Mouse (Mus musculus) G1E (cell line): Measurements from ENCODE around the gene Gal3st3. TPM values are rescaled to one million over a fixed set of nuclear protein-coding genes. Genes with fewer than 3 reads are reported as not detected.

Experiments
- ATAC-seq: 2 replicates; pipeline ENCODE4 v1.8.0; 2016; ENCODE audit warnings: mild to moderate bottlenecking; ENCODE audit not compliant: insufficient number of reproducible peaks, poor library complexity, low FRiP score, severe bottlenecking; ENCODE audit errors: extremely low read depth
- DNase-seq: peaks from one replicate; pipeline ENCODE4 v3.0.0; 2012; ENCODE audit warnings: low spot score
- H3K27me3 ChIP-seq: 2 replicates; pipeline ENCODE4 v1.6.1; 2012; ENCODE audit warnings: mild to moderate bottlenecking, low read length, inconsistent platforms; ENCODE audit not compliant: insufficient read depth
- H3K36me3 ChIP-seq: replicated peaks from 2 replicates; pipeline ENCODE3; 2012; ENCODE audit warnings: mild to moderate bottlenecking, inconsistent platforms
- H3K4me1 ChIP-seq: 2 replicates; pipeline ENCODE4 v1.6.1; 2012; ENCODE audit warnings: low read depth, low read length, inconsistent platforms, mixed read lengths; ENCODE audit not compliant: insufficient read depth
- H3K4me3 ChIP-seq: 2 replicates; pipeline ENCODE4 v1.5.1; 2012; ENCODE audit warnings: low read depth, mild to moderate bottlenecking, inconsistent platforms, low read length, moderate library complexity, mixed read lengths
- H3K9me3 ChIP-seq: replicated peaks from 2 replicates; pipeline ENCODE4 v1.6.1; 2012; ENCODE audit warnings: inconsistent platforms
- CTCF ChIP-seq: IDR thresholded peaks from 2 replicates; pipeline ENCODE4 v1.5.1; 2012; ENCODE audit warnings: low read depth, low read length, inconsistent platforms, mixed read lengths
- GATA1 ChIP-seq: IDR thresholded peaks from 2 replicates; pipeline ENCODE4 v1.6.1; 2012; ENCODE audit warnings: borderline replicate concordance, low read length, inconsistent platforms, mixed read lengths
- GATA2 ChIP-seq: IDR thresholded peaks from 2 replicates; pipeline ENCODE4 v1.6.1; 2012; ENCODE audit warnings: low read depth, low read length, inconsistent platforms, borderline replicate concordance
- POLR2AphosphoS5 ChIP-seq: IDR thresholded peaks from 2 replicates; pipeline ENCODE4 v1.6.1; 2012; ENCODE audit warnings: low read depth, low read length, inconsistent platforms; ENCODE audit not compliant: insufficient replicate concordance
- TAL1 ChIP-seq: conservative IDR thresholded peaks from 2 replicates; pipeline ENCODE4 v1.6.1; 2012; ENCODE audit warnings: low read depth, low read length, inconsistent platforms, mixed read lengths
- polyA plus RNA-seq: library from polyadenylated mRNA; stranded (reverse); fragments of >175 nt; gene quantifications from 2 replicates; pipeline ENCODE4 v1.2.3, GENCODE M21; 2012
- total RNA-seq, 2 experiments: library from RNA; stranded (forward) in 1 of 2; stranded (reverse) in 1 of 2; fragments of 200-1000 nt in 1 of 2; fragments of >200 nt in 1 of 2; fragmentation: Nextera tagmentation in 1 of 2; gene quantifications; 2 replicates each; pipeline ENCODE4 v1.2.3; 2014 to 2017

The Gal3st3 gene
- total and polyA plus RNA-seq, 3 experiments, result 0.16 TPM; not detected in 2

- ATAC-seq, result no peak
- H3K4me3 ChIP-seq, result peak overlapping the region; percentile 94; the same call in 1 of the 2 replicates
Observed at GRCm38 (mm10) chr19:5271430-5271829, 26.7 kb upstream of the Gal3st3 start.

GRCm38 (mm10) chr19:5272326-5272795 lies 25.8 kb upstream of the Gal3st3 start:
- DNase-seq, result peak; percentile 43
- peaks cover 65% of the 10 kb centered on the region for H3K4me1 ChIP-seq
- peak overlapping the region; percentile 94 for H3K4me3 ChIP-seq
- no peaks in the 10 kb centered on the region for H3K27me3 ChIP-seq
- H3K36me3 ChIP-seq, result peaks cover 44% of the 10 kb centered on the region
- ATAC-seq, result no peak
- TF ChIP-seq GATA1 (no peak), GATA2 (no peak), TAL1 (no peak), CTCF (no peak), POLR2AphosphoS5 (no peak)
- no peaks in the 10 kb centered on the region for H3K9me3 ChIP-seq

More at GRCm38 (mm10) chr19:5271430-5271829, 26.7 kb upstream of the Gal3st3 start:
- H3K9me3 ChIP-seq, result no peaks in the 10 kb centered on the region
- no peaks in the 10 kb centered on the region for H3K27me3 ChIP-seq
- peaks cover 36% of the 10 kb centered on the region for H3K36me3 ChIP-seq
- TF ChIP-seq TAL1, result no peak
- no peak for TF ChIP-seq GATA1
- no peak for TF ChIP-seq GATA2
- TF ChIP-seq POLR2AphosphoS5, result no peak
- TF ChIP-seq CTCF, result no peak
- no peak for DNase-seq
- peaks cover 74% of the 10 kb centered on the region for H3K4me1 ChIP-seq

GRCm38 (mm10) chr19:5272801-5273733 lies 25.1 kb upstream of the Gal3st3 start, which contains the start of gene Pacs1:
Pacs1 (minus strand) TSS chr19:5273119.
- H3K36me3 ChIP-seq, result peaks cover 51% of the 10 kb centered on the region
- TF ChIP-seq GATA2, result no peak
- TF ChIP-seq CTCF, result no peak
- no peak for TF ChIP-seq POLR2AphosphoS5
- no peak for TF ChIP-seq TAL1
- TF ChIP-seq GATA1, result no peak
- ATAC-seq, result peak; percentile 46
- peak; percentile 92 for DNase-seq
- H3K4me1 ChIP-seq, result peaks cover 58% of the 10 kb centered on the region
- H3K9me3 ChIP-seq, result no peaks in the 10 kb centered on the region
- H3K4me3 ChIP-seq, result peak within 1 kb of the TSS; percentile 94
- no peaks in the 10 kb centered on the region for H3K27me3 ChIP-seq

- TF ChIP-seq POLR2AphosphoS5, result no peak
- no peak for TF ChIP-seq GATA2
- no peak for TF ChIP-seq CTCF
- TF ChIP-seq TAL1, result no peak
- TF ChIP-seq GATA1, result no peak
- peaks cover 57% of the 10 kb centered on the region for H3K4me1 ChIP-seq
- no peaks in the 10 kb centered on the region for H3K27me3 ChIP-seq
- no peaks in the 10 kb centered on the region for H3K9me3 ChIP-seq
- H3K36me3 ChIP-seq, result peaks cover 59% of the 10 kb centered on the region
- no peak for ATAC-seq
- no peak for DNase-seq
- H3K4me3 ChIP-seq, result no peak overlapping the region; the same call in 1 of the 2 replicates
Observed at GRCm38 (mm10) chr19:5273916-5274315, 24.2 kb upstream of the Gal3st3 start.

- peaks cover 54% of the 10 kb centered on the region for H3K4me1 ChIP-seq
- ATAC-seq, result no peak
- H3K9me3 ChIP-seq, result no peaks in the 10 kb centered on the region
- no peak for DNase-seq
- H3K4me3 ChIP-seq, result no peak overlapping the region
- H3K36me3 ChIP-seq, result peaks cover 67% of the 10 kb centered on the region
- no peaks in the 10 kb centered on the region for H3K27me3 ChIP-seq
- no peak for TF ChIP-seq GATA1
- TF ChIP-seq CTCF, result no peak
- no peak for TF ChIP-seq TAL1
- no peak for TF ChIP-seq GATA2
- TF ChIP-seq POLR2AphosphoS5, result no peak
Observed at GRCm38 (mm10) chr19:5274641-5275040, 23.5 kb upstream of the Gal3st3 start.

DNA sequence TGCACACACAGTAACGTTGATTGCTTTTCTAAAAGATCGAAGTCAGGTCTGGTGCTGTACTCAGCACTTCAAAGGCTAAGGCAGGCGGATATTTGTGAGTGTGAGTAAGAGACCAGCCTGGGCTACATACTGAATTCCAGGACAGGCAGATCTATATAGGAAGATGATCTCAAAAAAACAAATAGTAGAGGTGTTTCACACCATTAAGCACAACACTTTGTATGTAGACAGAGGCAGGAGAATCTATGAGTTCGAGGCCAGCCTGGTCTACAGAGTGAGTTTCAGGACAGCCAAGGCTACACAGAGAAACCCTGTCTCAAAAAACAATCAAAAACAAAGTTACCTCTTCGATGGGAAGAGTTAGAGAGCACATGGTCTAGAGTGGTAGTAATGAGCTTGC lies 22.4 kb upstream of the Gal3st3 start:
- no peaks in the 10 kb centered on the region for H3K9me3 ChIP-seq
- no peaks in the 10 kb centered on the region for H3K27me3 ChIP-seq
- DNase-seq (no peak), ATAC-seq (no peak)
- H3K36me3 ChIP-seq, result peaks cover 73% of the 10 kb centered on the region
- no peak for TF ChIP-seq CTCF
- no peak for TF ChIP-seq GATA2
- TF ChIP-seq GATA1, result no peak
- H3K4me1 ChIP-seq, result peaks cover 46% of the 10 kb centered on the region
- H3K4me3 ChIP-seq, result no peak overlapping the region
